Mouse (Mus musculus) gastrocnemius, adult 8-10 months (tissue): Measurements from ENCODE around the gene Tbata. TPM values are rescaled to one million over a fixed set of nuclear protein-coding genes. Genes with fewer than 3 reads are reported as not detected.

Source experiments
- DNase-seq, 2 experiments: peaks; one replicate each; pipeline ENCODE4 v3.0.0; 2022; ENCODE audit warnings: low spot score in 2 of 2
- total RNA-seq, 4 experiments: library from RNA; stranded (reverse); gene quantifications; 2 replicates each; pipeline ENCODE4 v1.2.4; 2022

The Tbata gene
- total RNA-seq, 4 experiments from 2014 or later: not detected

DNA sequence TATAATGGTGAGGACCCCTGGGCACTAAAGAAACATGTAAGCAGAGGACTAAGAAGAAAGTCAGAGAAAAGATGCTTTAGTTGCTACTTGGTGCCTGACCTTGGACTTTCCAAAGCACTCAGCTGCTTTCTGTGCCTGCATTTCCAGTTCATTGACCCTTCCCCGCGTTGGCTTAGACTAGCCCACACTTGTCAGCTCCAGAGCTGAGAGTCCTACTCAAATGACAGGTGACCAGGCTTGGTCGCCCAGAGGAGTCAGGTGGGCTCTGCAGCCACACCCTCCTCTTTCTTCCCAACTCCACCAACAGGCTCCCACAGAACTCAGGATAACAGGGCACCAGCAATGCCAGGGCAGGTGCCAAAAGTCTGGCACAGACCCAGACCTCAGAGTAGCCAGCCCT, 9.4 kb upstream of the Tbata start:
- no peak for DNase-seq

DNA sequence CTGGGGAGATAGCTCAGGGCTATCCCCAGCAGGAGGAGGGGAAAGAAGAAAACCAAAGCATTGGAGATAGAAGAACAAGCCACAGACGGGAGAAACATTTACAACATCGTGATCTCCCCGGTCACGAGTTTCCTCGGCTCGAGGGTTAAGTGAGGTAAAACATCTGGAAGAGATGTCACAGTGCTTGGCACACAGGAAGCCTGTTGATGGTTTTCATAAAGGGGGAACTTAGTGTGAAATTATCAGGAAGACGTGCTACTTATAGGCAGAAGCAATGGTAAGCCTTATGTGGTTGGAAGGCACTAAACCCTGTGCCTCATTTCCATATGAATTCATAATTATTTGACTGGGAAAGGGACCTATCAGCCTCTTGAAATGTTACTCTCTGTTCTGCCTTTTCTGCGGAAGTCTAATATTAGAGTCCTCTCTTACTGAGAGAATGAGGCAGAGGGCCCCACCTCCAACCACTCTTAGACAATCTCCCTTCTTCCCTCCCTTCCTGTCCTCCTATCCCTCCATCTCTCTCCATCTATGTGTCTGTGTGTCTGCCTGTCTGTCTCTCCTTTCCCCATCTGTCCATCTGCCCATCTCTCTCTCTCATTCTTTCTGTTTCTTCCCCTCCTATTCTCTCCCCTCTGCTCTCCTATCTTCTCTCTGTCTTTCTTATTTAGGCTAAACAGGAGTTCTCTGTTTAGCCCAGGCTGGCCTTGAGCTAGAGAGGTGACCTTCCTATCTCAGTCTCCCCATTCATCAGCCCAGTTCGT, 4.2 kb upstream of the Tbata start:
- no peak for DNase-seq

DNA sequence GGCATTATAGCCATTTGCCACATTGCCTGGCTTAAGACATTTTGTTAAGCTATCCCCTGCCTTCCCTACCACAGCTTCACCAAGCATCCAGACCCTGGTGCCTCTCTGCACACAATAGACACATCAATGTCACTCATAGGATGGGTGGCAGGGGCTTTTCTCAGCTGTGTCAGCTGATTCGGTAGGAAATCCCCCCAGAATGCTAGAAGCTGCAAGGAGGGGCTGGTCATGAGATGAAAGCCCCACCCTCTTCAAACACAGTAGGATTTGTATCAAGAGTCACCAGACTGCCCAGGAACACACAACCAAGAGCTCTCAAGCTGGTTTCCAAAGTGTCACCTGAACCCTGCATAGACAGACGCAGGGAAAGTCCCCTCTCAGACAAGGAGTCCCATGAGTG, 3.4 kb upstream of the Tbata start:
- no peak for DNase-seq

DNA sequence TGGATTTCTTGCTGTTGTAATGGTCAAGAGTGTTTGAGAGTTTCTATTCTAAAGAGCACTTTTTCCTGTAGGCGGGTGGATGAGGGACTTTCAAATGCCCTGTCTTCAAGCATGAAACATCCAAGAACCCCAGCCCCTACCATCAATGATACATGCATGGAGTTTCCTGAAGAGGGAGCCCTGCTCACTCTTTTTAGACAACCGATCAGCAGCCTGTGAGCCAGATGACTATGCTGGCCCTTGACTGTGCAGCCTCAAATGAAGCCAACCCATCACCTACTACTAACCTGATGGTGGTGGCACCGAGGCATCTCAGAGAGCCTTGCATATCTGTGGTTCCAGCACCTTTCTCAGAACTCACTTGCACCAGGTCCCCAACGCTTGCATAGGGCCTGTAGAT, 742 bp downstream of the Tbata start:
- DNase-seq: no peak

DNA sequence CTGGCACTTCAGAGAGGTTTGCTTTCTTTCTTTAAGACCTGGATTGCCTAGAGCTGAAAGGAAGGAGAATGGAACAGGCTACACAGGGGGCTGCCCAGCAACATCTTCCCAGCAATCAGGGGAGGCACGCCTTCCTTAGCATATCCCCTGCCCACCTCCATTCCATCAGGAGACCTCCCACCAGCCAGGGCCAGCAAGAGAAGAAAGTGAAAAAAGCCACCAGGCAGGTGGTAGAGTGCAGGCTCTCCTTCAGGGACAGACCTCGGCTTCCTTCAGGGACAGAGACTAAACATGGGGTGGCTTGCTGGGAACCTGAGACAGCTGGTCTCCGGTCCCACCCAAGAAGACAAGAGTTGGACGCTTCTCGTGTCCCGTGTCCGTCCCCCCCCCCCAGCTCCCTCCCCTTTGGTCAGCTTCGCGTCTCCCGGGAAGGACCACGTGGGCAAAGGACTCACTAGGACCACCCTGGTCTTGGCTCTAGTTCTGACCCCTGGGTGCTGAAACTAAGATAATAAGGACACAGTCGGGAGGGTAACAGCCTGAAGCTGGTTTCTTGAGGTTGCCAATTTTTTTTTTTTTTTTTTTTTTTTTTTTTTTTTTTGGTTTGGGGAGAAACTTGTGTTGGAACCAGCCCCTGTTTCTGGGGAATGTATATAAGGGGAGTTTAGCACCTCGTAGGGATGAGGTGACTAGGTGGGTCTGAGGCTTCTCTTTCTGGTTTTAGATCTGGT, 3.1 kb downstream of the Tbata start:
- DNase-seq: no peak

DNA sequence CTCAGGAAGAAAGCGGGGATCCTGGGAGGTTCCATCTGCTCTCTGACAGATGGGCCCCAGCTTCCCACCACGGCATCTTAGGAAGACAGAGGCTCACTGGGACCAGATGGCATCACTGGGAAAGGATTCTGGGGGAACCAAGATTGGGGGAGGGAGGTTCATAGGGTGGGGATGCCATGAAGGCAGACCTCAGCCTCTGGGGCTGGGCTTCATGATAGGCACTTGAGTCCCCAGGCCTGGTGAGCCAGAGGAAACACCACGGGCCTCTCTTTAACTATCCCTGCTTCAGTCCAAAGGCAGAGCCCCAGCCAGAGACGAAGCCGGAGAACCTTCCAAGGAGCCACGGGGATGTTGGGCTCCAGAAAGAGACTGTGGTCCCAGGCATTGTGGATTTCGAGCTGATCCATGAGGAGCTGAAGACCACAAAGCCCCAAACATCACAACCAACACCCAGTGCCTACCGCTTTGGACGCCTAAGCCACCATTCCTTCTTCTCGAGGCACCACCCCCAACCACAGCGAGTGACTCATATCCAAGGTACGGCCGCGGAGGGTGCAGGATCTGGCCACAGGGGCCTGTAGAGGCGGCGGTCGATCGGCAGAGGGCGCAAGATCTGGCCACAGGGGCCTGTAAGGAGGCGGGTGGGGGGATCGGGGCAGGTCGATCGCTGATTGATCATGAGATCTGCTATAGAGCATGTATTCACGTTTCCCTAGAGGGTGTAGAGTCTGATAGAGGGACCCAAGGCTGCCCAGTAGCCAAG, 3.9 kb downstream of the Tbata start:
- DNase-seq: no peak

DNA sequence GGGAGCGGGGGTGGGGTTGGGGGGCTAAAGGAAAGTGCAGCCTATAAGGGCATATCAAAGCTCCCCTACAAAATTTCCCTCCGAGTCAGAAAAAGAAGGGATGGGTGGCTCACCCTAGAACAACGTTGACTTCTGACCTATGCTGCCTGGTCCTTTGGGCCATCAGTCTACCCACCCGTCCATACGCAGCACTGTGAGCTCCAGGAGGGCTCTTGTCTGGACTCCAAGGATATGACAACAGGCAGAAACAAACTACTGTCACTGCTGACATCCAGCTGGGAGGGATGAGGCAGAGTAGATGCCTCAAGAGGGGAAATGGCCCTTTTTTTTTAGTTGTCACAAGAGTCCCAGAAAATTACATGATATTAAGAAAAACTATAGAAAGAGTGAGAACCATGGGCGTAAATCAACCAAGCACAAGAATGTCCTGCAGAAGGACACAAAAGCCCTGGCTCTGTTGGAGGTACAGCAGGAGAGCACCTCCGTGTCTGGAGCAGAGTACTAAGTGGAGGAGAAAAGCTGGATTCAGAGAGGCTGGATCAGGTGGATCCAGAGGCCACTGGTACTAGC, 4.6 kb downstream of the Tbata start:
- DNase-seq: no peak

DNA sequence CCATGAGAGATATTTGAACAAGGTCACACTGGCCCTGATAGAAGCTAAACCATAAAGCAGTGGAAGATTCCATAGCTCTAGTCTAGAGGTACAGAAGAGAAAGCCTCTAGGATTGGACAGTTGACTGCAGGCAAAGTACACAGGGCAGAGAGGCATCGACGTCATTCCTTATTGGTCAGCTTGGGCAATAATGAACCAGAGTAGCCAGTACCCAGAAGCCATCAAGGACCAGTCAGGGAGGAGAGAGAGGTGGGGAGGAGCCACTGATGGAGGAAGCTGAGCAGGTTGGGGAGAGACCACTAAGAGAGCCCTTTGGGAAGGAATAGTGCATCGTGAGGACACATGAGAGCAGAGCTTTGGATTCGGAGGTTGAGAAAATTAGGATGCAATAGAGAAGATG, 6.0 kb downstream of the Tbata start:
- no peak for DNase-seq

DNA sequence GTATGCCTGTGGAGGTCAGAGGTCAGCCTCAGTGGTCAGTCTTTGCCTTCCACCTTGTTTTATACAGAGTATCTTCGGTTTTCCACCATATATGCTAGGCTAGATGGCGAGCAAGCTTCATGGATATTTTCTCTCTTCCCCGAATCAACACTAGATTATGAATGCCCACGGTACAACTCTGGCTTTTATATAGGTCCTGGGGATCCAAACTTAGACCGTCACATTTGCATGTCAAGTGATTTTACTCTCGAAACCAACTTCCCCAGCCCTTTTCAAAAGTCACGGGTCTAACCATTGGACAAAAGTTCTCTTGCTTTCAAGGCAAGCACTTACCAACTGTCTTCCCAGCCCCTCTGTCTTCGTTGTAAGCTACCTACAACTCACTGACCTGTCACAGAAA, 6.9 kb downstream of the Tbata start:
- no peak for DNase-seq

DNA sequence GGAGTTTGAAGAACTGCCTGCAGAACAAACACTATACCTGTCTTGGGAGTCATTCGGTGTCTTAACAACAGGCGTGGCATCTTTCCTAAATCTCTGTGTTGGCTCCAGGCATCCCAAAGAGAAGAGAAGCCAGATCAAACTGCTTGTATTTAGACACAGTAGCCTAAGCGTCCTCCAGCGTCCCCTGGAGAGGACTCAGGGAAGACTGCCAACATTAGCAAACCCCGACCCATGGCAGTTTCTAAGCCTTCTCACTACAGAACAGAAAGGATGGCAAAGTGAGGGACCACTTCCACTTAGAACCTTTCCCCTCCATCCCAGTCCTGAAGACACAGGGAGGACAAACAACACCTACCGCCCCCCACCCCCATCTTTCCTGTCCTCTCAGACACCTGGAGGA, 8.2 kb downstream of the Tbata start:
- DNase-seq: no peak

DNA sequence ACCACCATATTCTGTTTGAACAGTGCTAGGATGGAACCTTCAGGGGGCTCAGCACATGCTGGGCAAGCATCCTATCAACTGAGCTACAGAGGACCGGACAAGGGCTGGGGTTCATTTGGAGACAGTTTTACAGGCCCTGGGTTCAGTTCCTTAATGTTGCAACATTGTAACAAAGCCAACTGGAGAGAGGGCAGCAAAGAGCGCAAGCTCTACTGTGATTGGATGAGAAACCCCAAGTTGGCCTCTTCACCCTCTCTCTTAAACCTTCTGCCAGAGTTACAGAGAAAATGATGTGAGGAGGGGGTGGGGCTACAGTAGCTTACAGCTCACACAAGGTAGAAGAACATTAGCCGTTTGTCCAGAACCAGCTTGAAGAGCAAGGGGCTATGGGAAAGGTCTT, 15.2 kb downstream of the Tbata start:
- DNase-seq: no peak

DNA sequence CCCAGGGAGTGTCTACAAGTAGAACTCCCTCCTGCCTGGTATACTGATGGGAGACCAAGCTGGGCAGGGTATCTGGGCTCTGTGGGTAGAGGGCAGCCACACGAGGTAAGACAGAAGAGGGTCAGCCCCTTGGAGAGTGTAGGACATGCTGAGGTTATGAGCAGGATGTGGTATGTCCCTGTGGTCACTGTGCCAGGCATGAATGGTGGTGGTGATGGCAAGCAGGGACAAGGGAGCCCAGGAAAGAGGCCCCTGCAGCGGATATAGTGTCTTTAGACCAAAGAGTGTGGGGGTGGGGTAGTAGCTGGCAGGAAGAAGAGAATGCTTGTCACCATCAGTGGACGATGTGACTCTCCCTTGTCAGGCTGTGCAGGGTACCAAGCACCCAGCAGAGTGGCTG, 16.3 kb downstream of the Tbata start:
- DNase-seq: no peak

DNA sequence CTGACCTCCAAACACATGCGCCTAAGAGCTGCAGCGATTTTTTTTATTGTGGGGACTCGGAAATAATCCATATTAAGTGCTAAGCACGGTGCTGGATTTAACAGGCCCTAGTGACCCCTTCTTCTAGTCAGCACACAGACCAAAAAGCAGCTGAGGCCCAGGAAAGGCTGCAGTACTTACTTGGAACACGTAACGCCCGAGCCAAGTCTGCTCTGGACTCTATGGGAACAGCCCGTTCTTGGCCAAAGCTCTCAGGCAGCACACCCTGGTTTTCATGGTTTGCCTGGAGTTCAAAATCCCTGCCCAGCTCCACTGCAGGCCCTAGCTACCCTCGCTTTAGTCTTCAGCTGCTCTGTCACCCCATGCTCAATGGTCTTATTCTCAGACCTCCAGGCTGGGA, 22.9 kb downstream of the Tbata start:
- DNase-seq: peak in 1 of 2 experiments; percentile 35

DNA sequence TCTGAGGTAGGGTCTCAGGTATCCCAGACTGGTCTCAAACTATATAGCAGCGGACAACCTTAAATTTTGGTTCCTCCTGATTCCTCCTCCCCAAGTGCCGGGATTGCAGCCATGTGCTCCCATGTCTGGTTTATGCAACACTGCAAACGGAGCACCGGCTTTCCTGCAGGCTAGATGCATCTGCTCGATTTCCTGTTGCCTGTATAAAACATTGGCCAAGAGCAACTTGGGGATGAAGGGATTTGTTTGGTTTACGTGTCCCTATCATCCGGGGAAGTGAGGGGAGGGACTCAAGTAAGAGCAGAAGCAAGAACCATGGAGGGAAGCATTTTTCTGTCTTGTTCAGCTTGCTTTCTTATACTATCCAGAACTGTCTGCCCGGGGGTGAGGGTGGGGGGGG, 23.5 kb downstream of the Tbata start:
- DNase-seq: no peak

DNA sequence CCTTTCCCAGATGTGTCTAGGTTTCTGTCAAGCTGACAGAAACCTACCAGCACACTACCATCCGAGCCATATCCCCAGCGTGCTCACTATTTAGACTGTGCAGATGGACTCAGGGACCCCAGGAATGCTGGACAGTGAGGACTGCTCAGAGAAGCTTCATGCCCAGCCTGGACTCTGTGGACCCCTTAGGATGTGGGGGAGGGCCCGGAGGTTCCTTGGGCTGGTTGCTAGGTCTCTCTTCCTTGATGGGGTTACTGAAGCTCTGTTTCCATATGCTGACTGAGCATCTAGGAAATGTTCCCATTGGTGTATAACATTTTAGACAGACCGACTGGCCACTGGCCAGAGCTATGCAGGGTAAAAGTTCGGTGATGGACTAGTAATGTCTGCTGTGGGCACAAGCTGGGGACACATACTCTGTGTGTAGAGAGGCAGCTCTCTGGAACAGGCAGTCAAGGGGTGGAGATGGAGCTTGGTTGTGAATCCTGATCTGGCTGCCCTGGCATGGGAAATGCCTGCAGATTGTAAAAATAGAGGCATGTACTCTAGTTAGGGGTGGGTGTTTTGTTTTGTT, 24.1 kb downstream of the Tbata start:
- no peak for DNase-seq

DNA sequence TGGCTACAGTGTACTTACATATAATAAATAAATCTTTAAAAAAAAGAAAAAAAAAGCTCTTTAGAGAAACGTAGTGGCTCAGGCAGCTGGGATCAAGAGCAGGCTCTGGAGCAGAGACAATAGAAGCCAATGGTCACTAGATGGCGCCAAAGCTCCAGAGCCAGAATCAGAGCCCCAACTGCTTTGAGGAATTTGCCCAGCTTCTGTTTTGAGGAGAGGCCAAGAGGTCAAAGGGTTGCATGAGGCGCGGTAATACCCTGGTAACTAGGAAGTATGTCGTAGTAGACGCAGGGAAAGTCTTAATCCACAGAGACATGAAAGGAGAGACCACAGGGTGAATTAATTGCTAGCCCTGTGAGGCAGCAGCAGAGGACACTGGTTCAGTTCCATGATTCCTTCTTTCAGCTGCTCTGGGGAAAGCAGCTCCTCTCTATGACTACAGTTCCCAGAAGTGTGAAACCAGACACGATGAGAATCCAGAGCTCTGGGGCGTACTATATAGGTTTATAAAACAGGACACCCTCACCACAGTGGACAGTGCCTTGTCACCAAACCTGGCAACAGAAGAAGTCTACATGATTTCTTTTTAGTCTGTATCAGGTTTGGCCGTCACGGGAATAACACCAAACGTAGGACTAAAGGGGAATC, 27.9 kb downstream of the Tbata start:
- peak; percentile 54 for DNase-seq

DNA sequence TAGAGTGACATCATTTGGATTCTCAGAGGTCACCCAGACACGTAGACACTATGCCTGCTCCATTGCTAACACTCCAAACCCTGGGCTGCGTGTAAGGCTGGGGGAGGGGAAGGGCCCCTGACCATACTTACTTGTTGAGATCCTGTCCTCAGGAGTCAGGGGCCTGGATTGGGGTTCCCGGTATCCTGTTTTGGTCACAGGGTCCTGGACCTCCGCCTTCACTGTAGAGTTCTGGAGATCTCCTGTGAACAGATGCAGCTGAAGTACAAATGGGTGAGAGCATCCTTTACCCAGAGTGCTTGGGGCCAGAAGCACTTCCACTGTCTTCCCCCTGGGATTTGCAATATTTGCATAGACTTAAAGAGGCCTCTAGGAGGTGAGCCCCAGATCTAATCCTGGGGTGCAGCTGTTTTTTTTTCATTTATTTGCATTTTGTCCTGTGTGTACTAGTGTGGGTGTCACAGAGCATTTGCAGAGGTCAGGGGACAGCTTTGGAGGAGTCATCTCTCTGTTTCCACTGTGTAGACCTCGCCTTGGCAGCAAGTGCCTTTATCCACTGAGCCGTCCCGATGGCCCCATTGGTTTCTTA, 28.6 kb downstream of the Tbata start:
- DNase-seq: no peak

DNA sequence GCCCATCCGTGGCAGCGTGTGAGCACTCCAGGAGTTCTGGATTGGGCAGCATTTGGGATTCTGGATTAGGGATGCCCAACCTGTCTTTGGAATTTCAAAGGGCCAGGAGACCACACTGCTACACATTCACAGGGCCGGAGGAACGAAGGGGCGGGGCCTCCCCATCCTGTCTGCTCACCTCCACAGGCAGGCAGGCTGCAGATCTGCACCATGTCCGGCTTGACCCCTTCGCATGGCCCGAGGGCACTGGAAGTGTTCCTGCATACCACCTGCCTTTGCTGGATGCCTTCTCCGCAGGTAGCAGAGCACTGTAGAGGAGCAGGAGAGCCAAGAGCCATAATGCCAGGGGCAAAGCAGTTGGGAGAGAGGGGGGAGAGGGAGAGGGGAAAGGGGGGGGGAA, 29.2 kb downstream of the Tbata start:
- DNase-seq: no peak

DNA sequence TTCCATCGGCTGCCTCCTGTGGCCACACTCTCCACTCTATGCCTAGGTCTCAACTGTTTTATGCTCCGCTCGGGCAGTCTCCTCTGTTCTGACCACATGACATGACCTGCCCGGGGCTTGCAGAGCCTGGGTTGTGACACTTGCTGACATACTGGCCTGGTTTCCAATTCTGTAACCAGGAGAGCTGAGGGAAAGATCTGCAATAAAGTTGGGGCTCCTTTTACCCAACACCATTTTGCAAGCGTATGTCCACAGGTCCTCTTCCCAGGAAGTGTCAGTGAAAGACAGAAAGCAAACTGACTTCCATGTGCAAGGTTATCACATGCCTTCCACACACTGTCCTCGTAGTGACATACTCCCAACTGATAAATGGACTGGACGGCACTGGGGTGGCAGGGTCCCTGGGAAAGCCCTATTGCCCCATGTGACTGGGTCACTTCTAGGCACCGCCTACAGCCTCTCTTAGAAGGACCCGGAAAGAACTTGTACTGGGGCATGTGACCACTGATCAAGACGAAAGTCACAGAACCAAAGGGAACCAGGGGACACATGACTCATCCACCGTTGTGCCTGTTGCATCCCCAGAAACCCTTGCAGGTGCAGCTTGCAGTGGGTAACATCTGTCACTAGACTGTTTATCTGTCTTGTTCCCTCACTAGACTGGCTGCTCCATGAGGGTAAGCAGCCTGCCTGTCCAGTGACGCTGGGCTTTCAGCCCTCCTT, 30.0 kb downstream of the Tbata start:
- no peak for DNase-seq

DNA sequence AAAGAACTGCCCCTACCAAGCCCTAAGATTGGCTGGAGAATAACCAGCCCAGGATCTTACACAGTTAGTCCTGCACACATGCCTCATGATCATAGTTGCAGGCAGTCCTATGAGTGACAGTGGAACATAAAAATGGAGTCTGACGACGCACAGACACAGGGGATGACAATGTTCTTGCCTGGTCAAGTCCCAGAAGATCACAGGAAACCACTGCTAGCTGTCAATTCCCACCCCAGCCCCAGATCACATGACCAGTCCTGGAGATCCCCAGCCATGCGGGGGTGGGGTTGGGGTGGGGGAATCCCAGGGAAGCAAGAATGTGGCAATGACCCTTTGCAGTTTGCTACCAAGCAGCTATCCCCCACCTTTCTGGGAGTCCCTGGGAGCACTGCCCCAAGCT, 32.2 kb downstream of the Tbata start:
- no peak for DNase-seq
